10 mouse cellular contexts compared by ENCODE assay signal in the genomic region with DNA sequence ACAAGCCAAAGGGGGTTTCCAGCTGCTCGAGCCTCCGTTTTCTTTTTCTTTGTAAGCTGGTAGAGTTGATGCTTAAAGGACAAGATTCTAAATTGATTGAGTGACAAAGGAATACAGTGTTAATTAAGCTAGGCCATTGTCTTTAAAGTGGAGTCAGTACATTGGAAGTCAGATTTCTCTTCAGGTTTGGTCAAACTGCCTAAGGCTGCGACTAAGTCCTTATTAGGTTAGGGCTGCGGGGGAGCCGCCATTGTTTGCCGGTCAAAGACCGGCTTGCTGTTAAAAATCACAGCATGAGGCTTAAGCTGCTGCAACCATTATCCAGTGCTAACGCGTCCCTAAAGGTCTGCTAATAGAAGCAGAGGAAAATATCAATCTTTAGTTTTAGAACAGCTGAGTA.
A peak's percentile ranks its signal among the peaks of the same experiment; 100 is the strongest.
DNase-seq lines count a peak whose midpoint lies in the region; ATAC-seq lines count a peak whose summit lies in the region.
"Had no signal": no experiment of that assay in that cellular context is flagged by ENCODE, and none has a peak within 500 bp of the region (broad histone marks: within the 10 kb centered on the region; RNA-seq: fewer than 3 reads in every experiment).

No protein-coding gene starts in this region.

- peak overlapping the region; percentile 16; the same call in 1 of the 2 replicates for H3K4me2 ChIP-seq in embryonic facial prominence, embryonic 13.5 days
- H3K4me2 ChIP-seq in hindbrain, embryonic 16.5 days (ENCODE audit: low read length): peak overlapping the region; percentile 35
- H3K4me2 ChIP-seq in midbrain, embryonic 14.5 days (ENCODE audit: low read length): peak overlapping the region; percentile 38
- H3K4me2 ChIP-seq: lung, embryonic 15.5 days had no signal

- H3K4me3 ChIP-seq in embryonic facial prominence, embryonic 13.5 days: no peak overlapping the region
- H3K4me3 ChIP-seq in hindbrain, embryonic 16.5 days (ENCODE audit: low read length): no peak overlapping the region
- H3K4me3 ChIP-seq in midbrain, embryonic 14.5 days (replicated peaks; ENCODE audit: low read depth, low read length): no peak overlapping the region
- H3K4me3 ChIP-seq: lung, embryonic 15.5 days had no signal

- peak; percentile 78 for DNase-seq in ZHBTc4 (ENCODE audit: low read depth, low spot score)
- DNase-seq in midbrain, embryonic 14.5 days: peak; percentile 73
- no peak for DNase-seq in adrenal gland, postnatal 25 days
- no peak for DNase-seq in layer of hippocampus, postnatal 14 days (ENCODE audit: low spot score in 2 of 2)
- no peak for DNase-seq in thymus, postnatal 36 days
- DNase-seq in cerebellum, adult 9-11 months: no peak
- DNase-seq: heart, postnatal 36 days had no signal

- 12% methylated on average over 9 of the region's 9 CpGs for whole genome bisulfite sequencing in embryonic facial prominence, embryonic 13.5 days
- 7% methylated on average over 9 of the region's 9 CpGs for WGBS in hindbrain, embryonic 16.5 days
- WGBS in midbrain, embryonic 14.5 days: 1% methylated on average over 9 of the region's 9 CpGs

- H3K9ac ChIP-seq in embryonic facial prominence, embryonic 13.5 days: no peak overlapping the region
- H3K9ac ChIP-seq in hindbrain, embryonic 16.5 days (ENCODE audit: low read depth, low read length): 0 out of 2 replicates have a peak overlapping the region, but pooled peaks have one; percentile 3
- H3K9ac ChIP-seq in midbrain, embryonic 14.5 days (replicated peaks; ENCODE audit: low read length): peak overlapping the region; percentile 23; the same call in 1 of the 2 replicates
- H3K9ac ChIP-seq: lung, embryonic 15.5 days had no signal

- H3K9me3 ChIP-seq in embryonic facial prominence, embryonic 13.5 days: no peaks in the 10 kb centered on the region
- H3K9me3 ChIP-seq in hindbrain, embryonic 16.5 days (ENCODE audit: control insufficient read depth, low read length): no peaks in the 10 kb centered on the region
- H3K9me3 ChIP-seq in midbrain, embryonic 14.5 days (ENCODE audit: control insufficient read depth, low read length): no peaks in the 10 kb centered on the region
- H3K9me3 ChIP-seq: lung, embryonic 15.5 days had no signal

- ATAC-seq in embryonic facial prominence, embryonic 13.5 days (ENCODE audit: insufficient number of reproducible peaks, insufficient read depth, low FRiP score, low TSS enrichment, low read depth): no peak
- ATAC-seq in hindbrain, embryonic 16.5 days: no peak
- ATAC-seq in midbrain, embryonic 14.5 days (ENCODE audit: low FRiP score, low TSS enrichment): no peak; the same call in 1 of the 2 replicates

- peaks cover 10% of the 10 kb centered on the region for H3K4me1 ChIP-seq in embryonic facial prominence, embryonic 13.5 days
- peaks cover 8% of the 10 kb centered on the region for H3K4me1 ChIP-seq in hindbrain, embryonic 16.5 days (ENCODE audit: control insufficient read depth, insufficient read depth, low read depth, low read length)
- H3K4me1 ChIP-seq in midbrain, embryonic 14.5 days (ENCODE audit: control insufficient read depth, insufficient read depth, low read length): peaks cover 27% of the 10 kb centered on the region
- H3K4me1 ChIP-seq: lung, embryonic 15.5 days had no signal

- no peak overlapping the region for H3K27ac ChIP-seq in embryonic facial prominence, embryonic 13.5 days
- no peak overlapping the region for H3K27ac ChIP-seq in hindbrain, embryonic 16.5 days (ENCODE audit: low read depth, low read length)
- H3K27ac ChIP-seq in midbrain, embryonic 14.5 days (replicated peaks; ENCODE audit: low read depth, low read length): peak overlapping the region; percentile 38
- H3K27ac ChIP-seq: lung, embryonic 15.5 days had no signal

- H3K36me3 ChIP-seq in embryonic facial prominence, embryonic 13.5 days: no peaks in the 10 kb centered on the region
- H3K36me3 ChIP-seq in hindbrain, embryonic 16.5 days (ENCODE audit: control insufficient read depth, insufficient read depth, low read length): no peaks in the 10 kb centered on the region
- no peaks in the 10 kb centered on the region for H3K36me3 ChIP-seq in midbrain, embryonic 14.5 days (ENCODE audit: control insufficient read depth, insufficient read depth, low read length)
- H3K36me3 ChIP-seq: lung, embryonic 15.5 days had no signal

- peaks cover 6% of the 10 kb centered on the region; the same call in 1 of the 2 replicates for H3K27me3 ChIP-seq in embryonic facial prominence, embryonic 13.5 days
- H3K27me3 ChIP-seq in hindbrain, embryonic 16.5 days (replicated peaks; ENCODE audit: control insufficient read depth, insufficient read depth, low read length): no peaks in the 10 kb centered on the region
- no peaks in the 10 kb centered on the region for H3K27me3 ChIP-seq in midbrain, embryonic 14.5 days (ENCODE audit: control insufficient read depth, insufficient read depth, low read length)
- H3K27me3 ChIP-seq: lung, embryonic 15.5 days had no signal

Comparison
In these comparisons a context has a peak if more than half of its experiments do, and no peak if none do; other contexts are left out.
1. DNase-seq: peak in ZHBTc4 (single experiment) and midbrain, embryonic 14.5 days (single experiment); none in adrenal gland, postnatal 25 days (single experiment), layer of hippocampus, postnatal 14 days (0 of 2), thymus, postnatal 36 days (0 of 2) and cerebellum, adult 9-11 months (single experiment).
2. Peak in every context shown above with its lines, with median percentiles within 50 percentile points of each other: H3K4me2 ChIP-seq.